Mouse (Mus musculus): ENCODE measurements at regions not wholly inside any gene's neighbourhood (a gene's known extent, or its start where the extent isn't known, plus 50 kb on each side); places are given as distances from the start of the nearest gene placed in this dataset.

GRCm38 (mm10) chr2:137694020-137694419, 562.3 kb upstream of the Btbd3 start:
- Histone ChIP-seq H3K4me2 (replicated peaks; ENCODE audit: low read depth, low read length) (no peak overlapping the region), H3K4me3 (ENCODE audit: low read length) (no peak overlapping the region), H3K27me3 (ENCODE audit: control insufficient read depth, insufficient read depth, low read length) (no peaks in the 10 kb centered on the region), H3K9me3 (ENCODE audit: control insufficient read depth, low read length) (no peaks in the 10 kb centered on the region), H3K27ac (ENCODE audit: low read depth, low read length) (no peak overlapping the region), H3K4me1 (ENCODE audit: control insufficient read depth, insufficient read depth, low read length) (no peaks in the 10 kb centered on the region), H3K36me3 (ENCODE audit: control insufficient read depth, insufficient read depth, low read length) (no peaks in the 10 kb centered on the region), H3K9ac (ENCODE audit: low read depth, low read length) (no peak overlapping the region)
- no peak for ATAC-seq (ENCODE audit: low FRiP score, low TSS enrichment)
- 77% methylated on average over 3 of the region's 3 CpGs for WGBS

- H3K27ac ChIP-seq (ENCODE audit: low read depth, low read length), result no peak overlapping the region
- no peak for ATAC-seq (ENCODE audit: low FRiP score, low TSS enrichment)
- no peak overlapping the region for H3K4me2 ChIP-seq (replicated peaks; ENCODE audit: low read depth, low read length)
- H3K27me3 ChIP-seq (ENCODE audit: control insufficient read depth, insufficient read depth, low read length), result no peaks in the 10 kb centered on the region
- no peaks in the 10 kb centered on the region for H3K36me3 ChIP-seq (ENCODE audit: control insufficient read depth, insufficient read depth, low read length)
- no peaks in the 10 kb centered on the region for H3K4me1 ChIP-seq (ENCODE audit: control insufficient read depth, insufficient read depth, low read length)
- no peak overlapping the region for H3K9ac ChIP-seq (ENCODE audit: low read depth, low read length)
- peaks cover 2% of the 10 kb centered on the region; the same call in 1 of the 2 replicates for H3K9me3 ChIP-seq (ENCODE audit: control insufficient read depth, low read length)
- 84% methylated on average over 11 of the region's 11 CpGs for WGBS
- H3K4me3 ChIP-seq (ENCODE audit: low read length), result no peak overlapping the region
Measured at GRCm38 (mm10) chr2:137687208-137687607, 569.2 kb upstream of the Btbd3 start.

- no peaks in the 10 kb centered on the region for H3K4me1 ChIP-seq (ENCODE audit: control insufficient read depth, insufficient read depth, low read length)
- H3K36me3 ChIP-seq (ENCODE audit: control insufficient read depth, insufficient read depth, low read length), result no peaks in the 10 kb centered on the region
- H3K9ac ChIP-seq (ENCODE audit: low read depth, low read length), result no peak overlapping the region
- no peak overlapping the region for H3K4me3 ChIP-seq (ENCODE audit: low read length)
- WGBS, result 65% methylated on average over 4 of the region's 4 CpGs
- no peak overlapping the region for H3K27ac ChIP-seq (ENCODE audit: low read depth, low read length)
- H3K9me3 ChIP-seq (ENCODE audit: control insufficient read depth, low read length), result peaks cover 4% of the 10 kb centered on the region; the same call in 1 of the 2 replicates
- ATAC-seq (ENCODE audit: low FRiP score, low TSS enrichment), result no peak
- no peaks in the 10 kb centered on the region for H3K27me3 ChIP-seq (ENCODE audit: control insufficient read depth, insufficient read depth, low read length)
- H3K4me2 ChIP-seq (replicated peaks; ENCODE audit: low read depth, low read length), result no peak overlapping the region
Measured at GRCm38 (mm10) chr2:137686735-137687134, 569.6 kb upstream of the Btbd3 start.

GRCm38 (mm10) chr2:137681762-137682161, 565.3 kb upstream of the Jag1 start:
- Histone ChIP-seq H3K36me3 (ENCODE audit: control insufficient read depth, insufficient read depth, low read length) (no peaks in the 10 kb centered on the region), H3K9ac (ENCODE audit: low read depth, low read length) (no peak overlapping the region), H3K4me2 (replicated peaks; ENCODE audit: low read depth, low read length) (no peak overlapping the region), H3K27ac (ENCODE audit: low read depth, low read length) (no peak overlapping the region), H3K27me3 (ENCODE audit: control insufficient read depth, insufficient read depth, low read length) (no peaks in the 10 kb centered on the region), H3K9me3 (ENCODE audit: control insufficient read depth, low read length) (peaks cover 4% of the 10 kb centered on the region; the same call in 1 of the 2 replicates), H3K4me3 (ENCODE audit: low read length) (no peak overlapping the region), H3K4me1 (ENCODE audit: control insufficient read depth, insufficient read depth, low read length) (no peaks in the 10 kb centered on the region)
- no peak for ATAC-seq (ENCODE audit: low FRiP score, low TSS enrichment)
- WGBS, result 100% methylated on average over 1 of the region's 1 CpGs

GRCm38 (mm10) chr2:137663171-137663570, 546.7 kb upstream of the Jag1 start:
- H3K4me1 ChIP-seq (ENCODE audit: control insufficient read depth, insufficient read depth, low read length), result no peaks in the 10 kb centered on the region
- no peaks in the 10 kb centered on the region for H3K27me3 ChIP-seq (ENCODE audit: control insufficient read depth, insufficient read depth, low read length)
- H3K4me3 ChIP-seq (ENCODE audit: low read length), result no peak overlapping the region
- WGBS, result 49% methylated on average over 2 of the region's 2 CpGs
- H3K27ac ChIP-seq (ENCODE audit: low read depth, low read length), result no peak overlapping the region
- no peak overlapping the region for H3K4me2 ChIP-seq (replicated peaks; ENCODE audit: low read depth, low read length)
- no peak for ATAC-seq (ENCODE audit: low FRiP score, low TSS enrichment)
- no peaks in the 10 kb centered on the region for H3K36me3 ChIP-seq (ENCODE audit: control insufficient read depth, insufficient read depth, low read length)
- H3K9ac ChIP-seq (ENCODE audit: low read depth, low read length), result no peak overlapping the region
- H3K9me3 ChIP-seq (ENCODE audit: control insufficient read depth, low read length), result no peaks in the 10 kb centered on the region

- Histone ChIP-seq H3K9ac (ENCODE audit: low read depth, low read length) (no peak overlapping the region), H3K9me3 (ENCODE audit: control insufficient read depth, low read length) (no peaks in the 10 kb centered on the region), H3K27me3 (ENCODE audit: control insufficient read depth, insufficient read depth, low read length) (no peaks in the 10 kb centered on the region), H3K4me2 (replicated peaks; ENCODE audit: low read depth, low read length) (no peak overlapping the region), H3K4me1 (ENCODE audit: control insufficient read depth, insufficient read depth, low read length) (no peaks in the 10 kb centered on the region), H3K27ac (ENCODE audit: low read depth, low read length) (no peak overlapping the region), H3K4me3 (ENCODE audit: low read length) (no peak overlapping the region), H3K36me3 (ENCODE audit: control insufficient read depth, insufficient read depth, low read length) (no peaks in the 10 kb centered on the region)
- 81% methylated on average over 2 of the region's 2 CpGs for WGBS
- no peak for ATAC-seq (ENCODE audit: low FRiP score, low TSS enrichment)
Measured at GRCm38 (mm10) chr2:137662216-137662615, 545.8 kb upstream of the Jag1 start.

GRCm38 (mm10) chr2:137660449-137660848, 544.0 kb upstream of the Jag1 start:
- no peaks in the 10 kb centered on the region for H3K4me1 ChIP-seq (ENCODE audit: control insufficient read depth, insufficient read depth, low read length)
- H3K27ac ChIP-seq (ENCODE audit: low read depth, low read length), result no peak overlapping the region
- H3K4me2 ChIP-seq (replicated peaks; ENCODE audit: low read depth, low read length), result no peak overlapping the region
- H3K9ac ChIP-seq (ENCODE audit: low read depth, low read length), result no peak overlapping the region
- no peak overlapping the region for H3K4me3 ChIP-seq (ENCODE audit: low read length)
- H3K36me3 ChIP-seq (ENCODE audit: control insufficient read depth, insufficient read depth, low read length), result no peaks in the 10 kb centered on the region
- 91% methylated on average over 1 of the region's 1 CpGs for WGBS
- H3K27me3 ChIP-seq (ENCODE audit: control insufficient read depth, insufficient read depth, low read length), result no peaks in the 10 kb centered on the region
- H3K9me3 ChIP-seq (ENCODE audit: control insufficient read depth, low read length), result no peaks in the 10 kb centered on the region
- no peak for ATAC-seq (ENCODE audit: low FRiP score, low TSS enrichment)

GRCm38 (mm10) chr2:137654296-137654695, 537.9 kb upstream of the Jag1 start:
- H3K27me3 ChIP-seq (ENCODE audit: control insufficient read depth, insufficient read depth, low read length), result no peaks in the 10 kb centered on the region
- no peak overlapping the region for H3K4me2 ChIP-seq (replicated peaks; ENCODE audit: low read depth, low read length)
- no peak overlapping the region for H3K9ac ChIP-seq (ENCODE audit: low read depth, low read length)
- no peaks in the 10 kb centered on the region for H3K36me3 ChIP-seq (ENCODE audit: control insufficient read depth, insufficient read depth, low read length)
- ATAC-seq (ENCODE audit: low FRiP score, low TSS enrichment), result no peak
- 85% methylated on average over 3 of the region's 3 CpGs for WGBS
- no peaks in the 10 kb centered on the region for H3K4me1 ChIP-seq (ENCODE audit: control insufficient read depth, insufficient read depth, low read length)
- peaks cover 4% of the 10 kb centered on the region; the same call in 1 of the 2 replicates for H3K9me3 ChIP-seq (ENCODE audit: control insufficient read depth, low read length)
- no peak overlapping the region for H3K4me3 ChIP-seq (ENCODE audit: low read length)
- H3K27ac ChIP-seq (ENCODE audit: low read depth, low read length), result no peak overlapping the region

GRCm38 (mm10) chr2:137644160-137644559, 527.7 kb upstream of the Jag1 start:
- no peaks in the 10 kb centered on the region for H3K36me3 ChIP-seq (ENCODE audit: control insufficient read depth, insufficient read depth, low read length)
- no peaks in the 10 kb centered on the region for H3K27me3 ChIP-seq (ENCODE audit: control insufficient read depth, insufficient read depth, low read length)
- no peak overlapping the region for H3K4me2 ChIP-seq (replicated peaks; ENCODE audit: low read depth, low read length)
- H3K4me1 ChIP-seq (ENCODE audit: control insufficient read depth, insufficient read depth, low read length), result peaks cover 12% of the 10 kb centered on the region
- no peak overlapping the region for H3K27ac ChIP-seq (ENCODE audit: low read depth, low read length)
- H3K4me3 ChIP-seq (ENCODE audit: low read length), result no peak overlapping the region
- ATAC-seq (ENCODE audit: low FRiP score, low TSS enrichment), result peak; percentile 77
- no peak overlapping the region for H3K9ac ChIP-seq (ENCODE audit: low read depth, low read length)
- H3K9me3 ChIP-seq (ENCODE audit: control insufficient read depth, low read length), result no peaks in the 10 kb centered on the region
- WGBS, result 9% methylated on average over 2 of the region's 2 CpGs

Data from kidney, embryonic 14.5 days (tissue).